Mouse (Mus musculus) megakaryocyte, embryonic 14.5 days (primary cell): Measurements from ENCODE around the gene Ccdc85c.

Experiments used
- FLI1 ChIP-seq: IDR thresholded peaks from 2 replicates; pipeline ENCODE4 v1.6.1; 2012; ENCODE audit warnings: low read length, inconsistent platforms, mixed read lengths
- GATA1 ChIP-seq: IDR thresholded peaks from 3 replicates; pipeline ENCODE4 v1.6.1; 2012; ENCODE audit warnings: mixed read lengths, low read length, inconsistent platforms, borderline replicate concordance

- no peak for TF ChIP-seq FLI1
- TF ChIP-seq GATA1: no peak
Observed at GRCm38 (mm10) chr12:108168909-108169308, 106.3 kb downstream of the Ccdc85c start.
